Mouse (Mus musculus) kidney, adult 11 months (tissue): Measurements from ENCODE around the gene Olfr1320.
"Not testable (repeated sequence)": the region's sequence is repeated elsewhere in the genome, so short reads cannot be mapped to it uniquely, and the experiment has no call there.

Source experiments
- DNase-seq: peaks from one replicate; pipeline ENCODE4 v3.0.0; 2022

The Olfr1320 gene

GRCm38 (mm10) chrX:49672033-49672432, at the start of gene Olfr1320:
Olfr1320 (plus strand) TSS chrX:49672333.
- no peak for DNase-seq

DNA sequence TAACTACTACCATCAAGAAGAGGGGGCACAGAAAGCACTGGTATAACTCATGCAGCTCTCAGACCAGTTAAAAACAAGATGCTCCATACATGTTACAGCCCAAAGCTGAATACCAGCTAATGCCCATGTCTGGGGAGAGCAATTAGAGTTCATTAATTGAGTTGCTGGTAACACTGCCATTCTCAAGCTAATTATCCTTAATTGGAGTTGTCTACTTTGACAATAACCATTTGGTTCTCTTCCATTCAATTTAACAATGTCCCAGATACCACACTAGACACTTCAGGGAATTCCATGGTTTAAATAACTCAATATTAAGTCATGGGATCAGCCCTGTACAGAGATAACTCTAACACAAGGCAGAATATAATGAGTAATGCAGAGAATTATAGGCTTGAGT, 44.6 kb upstream of the Olfr1320 start:
- no peak for DNase-seq

- DNase-seq: no peak
Measured at GRCm38 (mm10) chrX:49631195-49631594, 40.9 kb upstream of the Olfr1320 start.

- DNase-seq: not testable (repeated sequence)
Measured at GRCm38 (mm10) chrX:49660781-49661180, 11.4 kb upstream of the Olfr1320 start.
